Mouse (Mus musculus) B cell, adult 2 months (primary cell): Measurements from ENCODE around the gene Ap2b1.

Experiments used
- DNase-seq, 2 experiments: peaks; one replicate each; pipeline ENCODE4 v3.0.0; 2022

The Ap2b1 gene

GRCm38 (mm10) chr11:83448021-83448926 lies 149.4 kb downstream of the Ap2b1 start:
- DNase-seq = no peak

- DNase-seq = no peak
These were observed 150.1 kb downstream of the Ap2b1 start for GRCm38 (mm10) chr11:83448927-83449236.

DNA sequence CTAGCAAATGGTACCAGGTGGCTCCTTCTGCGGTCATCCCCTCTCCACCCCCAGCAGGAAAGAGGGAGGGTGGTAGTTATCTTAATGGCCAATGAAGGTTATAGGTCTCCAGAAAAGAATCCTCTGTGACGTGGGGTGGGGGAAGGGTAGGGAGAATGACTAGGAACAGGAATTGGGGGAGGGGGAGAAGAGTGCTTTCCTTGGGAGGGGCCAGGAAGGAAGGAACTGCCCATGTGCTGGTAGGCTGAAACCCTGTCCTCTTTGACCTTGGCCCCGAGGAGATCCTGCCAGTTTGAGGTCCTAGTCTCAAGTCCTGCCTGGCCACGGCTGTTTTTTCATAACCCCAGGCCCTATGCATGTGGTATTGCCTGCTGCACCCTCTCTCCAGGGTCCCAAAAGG lies 150.5 kb downstream of the Ap2b1 start:
- no peak for DNase-seq

DNA sequence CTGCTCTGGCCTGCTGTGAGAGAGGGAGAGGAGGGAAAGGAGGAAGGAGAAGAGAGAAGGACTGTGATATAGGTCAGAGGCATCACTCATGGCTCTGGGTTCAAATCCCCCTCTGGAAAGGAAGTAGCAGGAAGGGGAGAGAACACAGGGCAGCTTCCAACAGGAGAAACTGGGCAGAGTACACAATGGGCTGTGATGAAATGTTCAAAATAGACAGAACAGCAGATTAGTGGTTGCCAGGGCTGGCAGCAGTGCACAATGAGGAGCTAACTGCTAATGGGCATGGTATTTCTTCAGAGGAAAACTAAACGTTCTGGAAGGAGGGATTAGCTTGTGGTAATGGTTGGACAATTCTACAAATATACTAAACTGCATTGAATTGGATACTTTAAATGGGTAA lies 151.7 kb downstream of the Ap2b1 start:
- no peak for DNase-seq

GRCm38 (mm10) chr11:83451281-83451680 lies 152.5 kb downstream of the Ap2b1 start:
- DNase-seq = no peak

DNA sequence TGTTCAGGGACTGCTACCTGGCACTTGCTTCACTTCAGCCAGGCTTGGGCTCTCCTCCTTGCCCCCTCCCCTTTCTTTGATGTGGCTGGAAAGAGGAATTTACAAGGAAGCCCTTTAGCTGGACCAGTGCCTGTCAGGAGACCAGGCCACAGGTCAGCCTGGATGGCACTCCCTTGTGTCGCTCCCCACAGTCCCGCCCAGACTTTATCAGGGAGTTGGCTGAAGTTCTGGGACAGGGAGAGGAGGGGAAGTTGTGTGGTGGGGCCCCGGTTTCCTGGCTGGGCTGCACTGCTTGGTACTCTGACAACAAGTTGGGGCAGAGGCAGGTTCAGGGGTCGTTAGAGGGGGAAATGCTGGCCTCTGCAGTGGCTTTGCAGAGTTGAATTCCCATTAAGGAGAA lies 155.7 kb downstream of the Ap2b1 start:
- no peak for DNase-seq
